Mouse (Mus musculus): ENCODE results near the gene Ssbp2.

GRCm38 (mm10) chr13:91452269-91452668, 7.8 kb upstream of the Ssbp2 start:
- no peak for TF ChIP-seq GATA1 (IDR thresholded peaks at IDR 0.05; ENCODE audit: low read length)
- TF ChIP-seq TAL1 (IDR thresholded peaks at IDR 0.05; ENCODE audit: low read length) = no peak

Measured in erythroblast, embryonic 14.5 days (primary cell).